13 mouse cellular contexts compared by ENCODE assay signal in the genomic region with DNA sequence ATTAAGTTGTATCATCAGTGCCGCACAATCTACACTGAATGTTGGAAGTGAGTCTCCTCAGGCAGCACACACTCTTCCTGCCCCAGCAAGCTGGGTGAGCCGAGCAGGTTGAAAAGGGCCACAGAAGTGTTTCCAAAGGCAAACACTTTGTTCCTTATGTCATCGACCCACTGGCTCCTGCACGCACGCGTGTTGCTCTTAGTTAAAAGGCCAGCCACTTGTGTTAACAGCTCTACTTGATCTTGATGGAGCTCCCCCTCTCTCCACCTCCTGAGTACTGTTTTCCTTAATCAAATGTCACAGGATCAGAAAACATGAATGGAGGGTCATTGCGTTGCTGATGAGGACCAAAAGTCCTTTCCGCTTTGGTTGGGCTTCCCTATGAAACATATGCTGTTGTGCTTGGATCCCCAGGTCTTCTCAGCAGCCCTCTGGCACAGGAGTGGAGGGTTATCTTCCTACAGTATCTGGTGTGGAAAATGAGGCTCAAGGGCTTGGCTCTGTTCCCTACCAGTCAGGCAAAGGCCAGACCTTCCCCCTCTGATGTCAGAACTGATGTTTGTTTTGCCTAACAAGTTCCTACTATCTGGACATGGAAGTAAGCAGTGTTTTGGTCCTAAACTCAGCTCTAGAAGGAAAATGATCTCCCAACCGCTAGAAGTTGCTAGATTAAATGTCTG.
DNase-seq lines count a peak whose midpoint lies in the region; ATAC-seq and TF ChIP-seq lines count a peak whose summit lies in the region.
"Had no signal": no experiment of that assay in that cellular context is flagged by ENCODE, and none has a peak within 500 bp of the region (broad histone marks: within the 10 kb centered on the region; RNA-seq: fewer than 3 reads in every experiment).

No protein-coding gene starts in this region.

- no peak overlapping the region for H3K27ac ChIP-seq in hindbrain, postnatal 0 days
- H3K27ac ChIP-seq in hindbrain, embryonic 14.5 days: no peak overlapping the region
- H3K27ac ChIP-seq in lung, postnatal 0 days (ENCODE audit: low read length): no peak overlapping the region; the same call in 1 of the 2 replicates
- H3K27ac ChIP-seq: embryonic facial prominence, embryonic 13.5 days; neural tube, embryonic 12.5 days had no signal

- H3K9ac ChIP-seq in hindbrain, postnatal 0 days (replicated peaks; ENCODE audit: low read length): no peak overlapping the region
- H3K9ac ChIP-seq in hindbrain, embryonic 14.5 days: no peak overlapping the region
- H3K9ac ChIP-seq in lung, postnatal 0 days (replicated peaks; ENCODE audit: low read depth): no peak overlapping the region
- H3K9ac ChIP-seq: embryonic facial prominence, embryonic 13.5 days; neural tube, embryonic 12.5 days had no signal

- H3K9me3 ChIP-seq in hindbrain, postnatal 0 days (ENCODE audit: low read length): no peaks in the 10 kb centered on the region
- H3K9me3 ChIP-seq in hindbrain, embryonic 14.5 days (ENCODE audit: control insufficient read depth, low read length): no peaks in the 10 kb centered on the region
- H3K9me3 ChIP-seq in lung, postnatal 0 days (ENCODE audit: low read length): no peaks in the 10 kb centered on the region
- H3K9me3 ChIP-seq: embryonic facial prominence, embryonic 13.5 days; neural tube, embryonic 12.5 days had no signal

- ATAC-seq in hindbrain, postnatal 0 days: no peak
- ATAC-seq in hindbrain, embryonic 14.5 days (ENCODE audit: low FRiP score): no peak
- ATAC-seq in lung, postnatal 0 days: peak; percentile 92

- 0 out of 2 replicates have a peak, but pooled peaks have one; percentile 35 for TF ChIP-seq EP300 in lung, postnatal 0 days (IDR thresholded peaks at IDR 0.05)

- DNase-seq in hindbrain, postnatal 0 days (ENCODE audit: low spot score): peak; percentile 51
- no peak for DNase-seq in hindbrain, embryonic 14.5 days (ENCODE audit: low spot score)
- DNase-seq in heart, adult 9 months (ENCODE audit: low spot score in 2 of 2): peak; percentile 17 to 38
- peak; percentile 7 to 26 for DNase-seq in heart, postnatal 36 days
- peak; percentile 86 for DNase-seq in lung, postnatal 0 days (ENCODE audit: low spot score)
- DNase-seq in natural killer cell, adult 2 months (ENCODE audit: low spot score in 2 of 2): no peak
- DNase-seq in spleen, postnatal 36 days (ENCODE audit: low spot score in 2 of 2): no peak
- DNase-seq in B cell, adult 2 months: no peak
- DNase-seq: cerebellum, adult 11 months; right cerebral cortex, postnatal 4 days had no signal

- H3K36me3 ChIP-seq in hindbrain, postnatal 0 days (ENCODE audit: insufficient read depth, low read length): no peaks in the 10 kb centered on the region
- no peaks in the 10 kb centered on the region for H3K36me3 ChIP-seq in hindbrain, embryonic 14.5 days (replicated peaks; ENCODE audit: control insufficient read depth, insufficient read depth)
- no peaks in the 10 kb centered on the region for H3K36me3 ChIP-seq in lung, postnatal 0 days (ENCODE audit: insufficient read depth, low read length)
- H3K36me3 ChIP-seq: embryonic facial prominence, embryonic 13.5 days; neural tube, embryonic 12.5 days had no signal

- no peak for TF ChIP-seq CTCF in hindbrain, postnatal 0 days (IDR thresholded peaks at IDR 0.05; ENCODE audit: low read depth)
- no peak for TF ChIP-seq CTCF in lung, postnatal 0 days (IDR thresholded peaks at IDR 0.05)

- H3K27me3 ChIP-seq in hindbrain, postnatal 0 days (ENCODE audit: insufficient read depth, low read length): no peaks in the 10 kb centered on the region
- H3K27me3 ChIP-seq in hindbrain, embryonic 14.5 days (ENCODE audit: control insufficient read depth, insufficient read depth, low read length): no peaks in the 10 kb centered on the region
- H3K27me3 ChIP-seq in lung, postnatal 0 days (replicated peaks; ENCODE audit: insufficient read depth, low read length): no peaks in the 10 kb centered on the region
- H3K27me3 ChIP-seq: embryonic facial prominence, embryonic 13.5 days; megakaryocyte, embryonic 14.5 days; neural tube, embryonic 12.5 days had no signal

- no peak overlapping the region for H3K4me3 ChIP-seq in hindbrain, postnatal 0 days (ENCODE audit: low read length)
- H3K4me3 ChIP-seq in hindbrain, embryonic 14.5 days (replicated peaks; ENCODE audit: low read length): no peak overlapping the region
- no peak overlapping the region for H3K4me3 ChIP-seq in lung, postnatal 0 days (ENCODE audit: low read depth, low read length)
- H3K4me3 ChIP-seq: embryonic facial prominence, embryonic 13.5 days; megakaryocyte, embryonic 14.5 days; neural tube, embryonic 12.5 days had no signal

- intact Hi-C loops in heart, postnatal 36 days (cut with DNase I): no loop called here

- 0 out of 2 replicates have a peak, but pooled peaks cover 5% of the 10 kb centered on the region for H3K4me1 ChIP-seq in hindbrain, postnatal 0 days (ENCODE audit: insufficient read depth, low read length)
- H3K4me1 ChIP-seq in hindbrain, embryonic 14.5 days (replicated peaks; ENCODE audit: control insufficient read depth, insufficient read depth, low read length): peaks cover 7% of the 10 kb centered on the region
- H3K4me1 ChIP-seq in lung, postnatal 0 days (ENCODE audit: insufficient read depth, low read depth, low read length): peaks cover 11% of the 10 kb centered on the region; the same call in 1 of the 2 replicates
- H3K4me1 ChIP-seq: megakaryocyte, embryonic 14.5 days had no signal

- WGBS in hindbrain, postnatal 0 days: 62% methylated on average over 9 of the region's 9 CpGs
- 78% methylated on average over 9 of the region's 9 CpGs for WGBS in hindbrain, embryonic 14.5 days
- 58% methylated on average over 9 of the region's 9 CpGs for WGBS in lung, postnatal 0 days

- no peak overlapping the region for H3K4me2 ChIP-seq in hindbrain, postnatal 0 days (ENCODE audit: low read depth, low read length)
- H3K4me2 ChIP-seq in hindbrain, embryonic 14.5 days (replicated peaks): no peak overlapping the region
- no peak overlapping the region for H3K4me2 ChIP-seq in lung, postnatal 0 days (replicated peaks; ENCODE audit: low read depth, low read length)
- H3K4me2 ChIP-seq: embryonic facial prominence, embryonic 13.5 days; neural tube, embryonic 12.5 days had no signal

Comparison
In these comparisons a context has a peak if more than half of its experiments do, and no peak if none do; other contexts are left out.
1. DNase-seq: peak in hindbrain, postnatal 0 days (single experiment), heart, adult 9 months (2 of 2), heart, postnatal 36 days (2 of 2) and lung, postnatal 0 days (single experiment); none in hindbrain, embryonic 14.5 days (single experiment), natural killer cell, adult 2 months (0 of 2), spleen, postnatal 36 days (0 of 2) and B cell, adult 2 months (0 of 2).